Mouse (Mus musculus): ENCODE measurements around the gene Ppm1d. TPM values are rescaled to one million over a fixed set of nuclear protein-coding genes. Genes with fewer than 3 reads are reported as not detected.
A peak's percentile ranks its signal among the peaks of the same experiment; 100 is the strongest.

The Ppm1d gene
- polyA plus RNA-seq, 1 experiment from 2014 or later, result 22.7 TPM

- Histone ChIP-seq H3K27ac (replicated peaks) (no peak overlapping the region), H3K9me3 (replicated peaks) (no peaks in the 10 kb centered on the region), H3K36me3 (peaks cover 94% of the 10 kb centered on the region), H3K4me1 (no peaks in the 10 kb centered on the region), H3K27me3 (ENCODE audit: low read depth, poor library complexity, severe bottlenecking) (no peaks in the 10 kb centered on the region), H3K4me3 (no peak overlapping the region)
- WGBS, result 95% methylated on average over 7 of the region's 7 CpGs
- no peak for DNase-seq (ENCODE audit: low spot score)
Measured at GRCm38 (mm10) chr11:85340070-85340616, 29.1 kb downstream of the Ppm1d start.

GRCm38 (mm10) chr11:85352539-85353380 is 41.7 kb downstream of the Ppm1d start, which contains the start of gene Bcas3:
Gene Bcas3 (plus strand): TSS chr11:85353167.
- H3K4me3 ChIP-seq, result peak within 1 kb of the TSS; percentile 84
- no peaks in the 10 kb centered on the region for H3K27me3 ChIP-seq (ENCODE audit: low read depth, poor library complexity, severe bottlenecking)
- under 1% methylated on average over 47 of the region's 47 CpGs for WGBS
- peak within 1 kb of the TSS; percentile 85 for H3K27ac ChIP-seq (replicated peaks)
- no peaks in the 10 kb centered on the region for H3K36me3 ChIP-seq
- peak; percentile 98 for DNase-seq (ENCODE audit: low spot score)
- peaks cover 14% of the 10 kb centered on the region for H3K4me1 ChIP-seq
- H3K9me3 ChIP-seq (replicated peaks), result no peaks in the 10 kb centered on the region

GRCm38 (mm10) chr11:85353819-85354218 is 42.8 kb downstream of the Ppm1d start:
- Histone ChIP-seq H3K4me3 (peak overlapping the region; percentile 84), H3K36me3 (no peaks in the 10 kb centered on the region), H3K4me1 (peaks cover 14% of the 10 kb centered on the region), H3K27me3 (ENCODE audit: low read depth, poor library complexity, severe bottlenecking) (no peaks in the 10 kb centered on the region), H3K27ac (replicated peaks) (no peak overlapping the region), H3K9me3 (replicated peaks) (no peaks in the 10 kb centered on the region)
- WGBS, result 80% methylated on average over 4 of the region's 4 CpGs
- no peak for DNase-seq (ENCODE audit: low spot score)

GRCm38 (mm10) chr11:85359641-85360040 is 48.6 kb downstream of the Ppm1d start:
- H3K27me3 ChIP-seq (ENCODE audit: low read depth, poor library complexity, severe bottlenecking), result no peaks in the 10 kb centered on the region
- no peak overlapping the region for H3K4me3 ChIP-seq
- DNase-seq (ENCODE audit: low spot score), result no peak
- H3K27ac ChIP-seq (replicated peaks), result no peak overlapping the region
- 94% methylated on average over 6 of the region's 6 CpGs for WGBS
- H3K9me3 ChIP-seq (replicated peaks), result no peaks in the 10 kb centered on the region
- H3K36me3 ChIP-seq, result no peaks in the 10 kb centered on the region
- H3K4me1 ChIP-seq, result no peaks in the 10 kb centered on the region

- Histone ChIP-seq H3K4me1 (no peaks in the 10 kb centered on the region), H3K9me3 (replicated peaks) (no peaks in the 10 kb centered on the region), H3K4me3 (no peak overlapping the region), H3K27me3 (ENCODE audit: low read depth, poor library complexity, severe bottlenecking) (no peaks in the 10 kb centered on the region), H3K27ac (replicated peaks) (no peak overlapping the region), H3K36me3 (no peaks in the 10 kb centered on the region)
- WGBS, result 87% methylated on average over 8 of the region's 8 CpGs
- DNase-seq (ENCODE audit: low spot score), result no peak
Measured at GRCm38 (mm10) chr11:85361621-85362020, 50.6 kb downstream of the Ppm1d start.

GRCm38 (mm10) chr11:85366168-85366567 is 55.1 kb downstream of the Ppm1d start:
- Histone ChIP-seq H3K4me3 (no peak overlapping the region), H3K27ac (replicated peaks) (no peak overlapping the region), H3K36me3 (peaks cover 9% of the 10 kb centered on the region; the same call in 1 of the 2 replicates), H3K27me3 (ENCODE audit: low read depth, poor library complexity, severe bottlenecking) (no peaks in the 10 kb centered on the region), H3K4me1 (no peaks in the 10 kb centered on the region), H3K9me3 (replicated peaks) (no peaks in the 10 kb centered on the region)
- WGBS, result 95% methylated on average over 3 of the region's 3 CpGs
- no peak for DNase-seq (ENCODE audit: low spot score)

- Histone ChIP-seq H3K4me1 (no peaks in the 10 kb centered on the region), H3K4me3 (no peak overlapping the region), H3K36me3 (peaks cover 13% of the 10 kb centered on the region; the same call in 1 of the 2 replicates), H3K9me3 (replicated peaks) (no peaks in the 10 kb centered on the region), H3K27ac (replicated peaks) (no peak overlapping the region), H3K27me3 (ENCODE audit: low read depth, poor library complexity, severe bottlenecking) (no peaks in the 10 kb centered on the region)
- DNase-seq (ENCODE audit: low spot score), result no peak
- 68% methylated on average over 3 of the region's 3 CpGs for WGBS
Measured at GRCm38 (mm10) chr11:85367823-85368222, 56.8 kb downstream of the Ppm1d start.

GRCm38 (mm10) chr11:85379091-85379490 is 68.0 kb downstream of the Ppm1d start:
- Histone ChIP-seq H3K4me1 (no peaks in the 10 kb centered on the region), H3K27me3 (ENCODE audit: low read depth, poor library complexity, severe bottlenecking) (no peaks in the 10 kb centered on the region), H3K36me3 (no peaks in the 10 kb centered on the region), H3K27ac (replicated peaks) (no peak overlapping the region), H3K9me3 (replicated peaks) (no peaks in the 10 kb centered on the region), H3K4me3 (no peak overlapping the region)
- WGBS, result 92% methylated on average over 3 of the region's 3 CpGs
- no peak for DNase-seq (ENCODE audit: low spot score)

GRCm38 (mm10) chr11:85380046-85380445 is 69.0 kb downstream of the Ppm1d start:
- no peaks in the 10 kb centered on the region for H3K36me3 ChIP-seq
- no peaks in the 10 kb centered on the region for H3K4me1 ChIP-seq
- H3K27ac ChIP-seq (replicated peaks), result no peak overlapping the region
- 5% methylated on average over 1 of the region's 1 CpGs for WGBS
- no peak for DNase-seq (ENCODE audit: low spot score)
- H3K9me3 ChIP-seq (replicated peaks), result no peaks in the 10 kb centered on the region
- H3K4me3 ChIP-seq, result no peak overlapping the region
- no peaks in the 10 kb centered on the region for H3K27me3 ChIP-seq (ENCODE audit: low read depth, poor library complexity, severe bottlenecking)

- DNase-seq (ENCODE audit: low spot score), result peak; percentile 62
- 23% methylated on average over 4 of the region's 4 CpGs for WGBS
- no peak overlapping the region for H3K4me3 ChIP-seq
- no peaks in the 10 kb centered on the region for H3K4me1 ChIP-seq
- H3K9me3 ChIP-seq (replicated peaks), result no peaks in the 10 kb centered on the region
- H3K27ac ChIP-seq (replicated peaks), result no peak overlapping the region
- no peaks in the 10 kb centered on the region for H3K27me3 ChIP-seq (ENCODE audit: low read depth, poor library complexity, severe bottlenecking)
- no peaks in the 10 kb centered on the region for H3K36me3 ChIP-seq
Measured at GRCm38 (mm10) chr11:85382055-85382454, 71.0 kb downstream of the Ppm1d start.

- H3K27ac ChIP-seq (replicated peaks), result no peak overlapping the region
- H3K9me3 ChIP-seq (replicated peaks), result no peaks in the 10 kb centered on the region
- DNase-seq (ENCODE audit: low spot score), result no peak
- no peaks in the 10 kb centered on the region for H3K4me1 ChIP-seq
- H3K4me3 ChIP-seq, result no peak overlapping the region
- 88% methylated on average over 7 of the region's 7 CpGs for WGBS
- H3K27me3 ChIP-seq (ENCODE audit: low read depth, poor library complexity, severe bottlenecking), result no peaks in the 10 kb centered on the region
- no peaks in the 10 kb centered on the region for H3K36me3 ChIP-seq
Measured at GRCm38 (mm10) chr11:85383975-85384821, 73.2 kb downstream of the Ppm1d start.

- WGBS, result 59% methylated on average over 12 of the region's 12 CpGs
- Histone ChIP-seq H3K27me3 (ENCODE audit: low read depth, poor library complexity, severe bottlenecking) (no peaks in the 10 kb centered on the region), H3K4me3 (no peak overlapping the region), H3K36me3 (no peaks in the 10 kb centered on the region), H3K9me3 (replicated peaks) (no peaks in the 10 kb centered on the region), H3K4me1 (peaks cover 36% of the 10 kb centered on the region), H3K27ac (replicated peaks) (peak overlapping the region; percentile 70)
- peak; percentile 20 for DNase-seq (ENCODE audit: low spot score)
Measured at GRCm38 (mm10) chr11:85392179-85392863, 81.3 kb downstream of the Ppm1d start.

All from midbrain, embryonic 10.5 days (tissue).